Mouse (Mus musculus): ENCODE results near the gene Pdlim5.

- no peak for TF ChIP-seq CTCF (IDR thresholded peaks at IDR 0.05; ENCODE audit: control insufficient read depth, insufficient read depth, insufficient replicate concordance, low read depth, low read length)
- no peak for TF ChIP-seq POLR2A (IDR thresholded peaks at IDR 0.05; ENCODE audit: control insufficient read depth, low read depth, low read length)
These were observed 183.3 kb downstream of the Pdlim5 start for GRCm38 (mm10) chr3:142212186-142212585.

Data from testis, adult 2 months (tissue).